ENCODE assay signal across 15 mouse cellular contexts in the genomic region with DNA sequence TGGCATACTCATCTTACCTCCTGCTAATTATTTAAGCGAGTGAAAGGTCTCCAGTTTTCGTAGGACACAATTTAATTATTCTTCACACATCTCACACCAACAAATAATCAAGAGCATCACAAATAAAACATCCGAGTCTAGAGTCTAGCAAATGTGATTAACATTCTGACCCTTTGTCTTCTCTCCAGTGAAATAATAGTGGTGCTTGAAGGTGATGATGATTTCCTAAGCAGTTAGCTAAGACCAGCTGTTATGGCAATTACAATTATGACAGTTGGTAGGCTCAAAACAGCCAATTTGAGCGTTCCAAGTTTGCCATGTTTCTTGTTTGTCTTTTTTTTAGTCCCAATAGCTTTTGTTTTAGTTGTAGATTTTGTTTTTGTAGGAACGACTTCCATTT.
"Had no signal": no experiment of that assay in that cellular context is flagged by ENCODE, and none has a peak within 500 bp of the region (broad histone marks: within the 10 kb centered on the region; RNA-seq: fewer than 3 reads in every experiment).

No protein-coding gene starts in this region.

- H3K36me3 ChIP-seq: limb, embryonic 10.5 days; limb, embryonic 13.5 days; liver, embryonic 12.5 days; liver, embryonic 15.5 days; lung, embryonic 15.5 days had no signal

- DNase-seq: kidney, postnatal 10 days; kidney, postnatal 36 days; liver; lung, adult 18-20 months; lung, postnatal 10 days; lung, postnatal 36 days; midbrain, embryonic 14.5 days; thymus, adult 18-20 months; thymus, postnatal 4 days had no signal

- H3K4me1 ChIP-seq: limb, embryonic 10.5 days; limb, embryonic 13.5 days; liver, embryonic 12.5 days; liver, embryonic 15.5 days; lung, embryonic 15.5 days had no signal

- H3K9ac ChIP-seq: limb, embryonic 13.5 days; liver, embryonic 12.5 days; liver, embryonic 15.5 days; lung, embryonic 15.5 days had no signal

- H3K9me3 ChIP-seq: limb, embryonic 10.5 days; limb, embryonic 13.5 days; liver, embryonic 12.5 days; liver, embryonic 15.5 days; lung, embryonic 15.5 days had no signal

- H3K4me3 ChIP-seq: limb, embryonic 10.5 days; limb, embryonic 13.5 days; liver, embryonic 12.5 days; liver, embryonic 15.5 days; lung, embryonic 15.5 days had no signal

- H3K4me2 ChIP-seq: limb, embryonic 13.5 days; liver, embryonic 12.5 days; liver, embryonic 15.5 days; lung, embryonic 15.5 days; midbrain, embryonic 11.5 days had no signal

- H3K27ac ChIP-seq: limb, embryonic 10.5 days; limb, embryonic 13.5 days; liver, embryonic 12.5 days; liver, embryonic 15.5 days; lung, embryonic 15.5 days had no signal

- ATAC-seq: liver, embryonic 12.5 days had no signal

- H3K27me3 ChIP-seq: limb, embryonic 13.5 days; liver, embryonic 12.5 days; liver, embryonic 15.5 days; lung, embryonic 15.5 days had no signal
